Mouse (Mus musculus) liver, adult 2 months (tissue): Measurements from ENCODE around the gene Rpl19. TPM values are rescaled to one million over a fixed set of nuclear protein-coding genes. Genes with fewer than 3 reads are reported as not detected.

Source experiments
- DNase-seq: peaks from one replicate; pipeline ENCODE4 v3.0.0-alpha.2; 2011; ENCODE audit warnings: low read depth, low spot score; ENCODE audit errors: extremely low read depth
- H3K27ac ChIP-seq: fragments of 200-500 bp; replicated peaks from 2 replicates; pipeline ENCODE4 v1.5.1; 2012; ENCODE audit warnings: low read depth, mild to moderate bottlenecking, control low read depth, inconsistent platforms, low read length; ENCODE audit not compliant: insufficient read depth
- H3K27me3 ChIP-seq: fragments of 200-500 bp; 2 replicates; pipeline ENCODE4 v1.6.1; 2012; ENCODE audit warnings: mild to moderate bottlenecking, moderate library complexity, low read length, inconsistent platforms; ENCODE audit not compliant: control insufficient read depth, insufficient read depth
- H3K36me3 ChIP-seq: fragments of 200-500 bp; 2 replicates; pipeline ENCODE4 v1.6.1; 2012; ENCODE audit warnings: low read length, inconsistent platforms; ENCODE audit not compliant: control insufficient read depth, insufficient read depth
- H3K4me1 ChIP-seq: fragments of 200-500 bp; 2 replicates; pipeline ENCODE4 v1.6.1; 2011; ENCODE audit warnings: low read length; ENCODE audit not compliant: control insufficient read depth, insufficient read depth
- H3K4me3 ChIP-seq: fragments of 200-500 bp; 2 replicates; pipeline ENCODE4 v1.5.1; 2011; ENCODE audit warnings: low read depth, mild to moderate bottlenecking, control low read depth, low read length, moderate library complexity; ENCODE audit not compliant: insufficient read depth
- H3K79me2 ChIP-seq: fragments of 200-500 bp; 2 replicates; pipeline ENCODE4 v1.6.1; 2012; ENCODE audit warnings: inconsistent platforms, mild to moderate bottlenecking, low read length, moderate library complexity; ENCODE audit not compliant: control insufficient read depth, insufficient read depth
- H3K9ac ChIP-seq: fragments of 200-500 bp; 2 replicates; pipeline ENCODE4 v1.6.1; 2012; ENCODE audit warnings: low read depth, mild to moderate bottlenecking, control low read depth, inconsistent platforms, low read length
- CTCF ChIP-seq: fragments of 200-500 bp; IDR thresholded peaks from 2 replicates; pipeline ENCODE4 v1.5.1; 2011; ENCODE audit warnings: low read depth, low read length, control low read depth
- POLR2A ChIP-seq: fragments of 200-500 bp; IDR thresholded peaks from 2 replicates; pipeline ENCODE4 v1.6.1; 2011; ENCODE audit warnings: low read length, control low read depth; ENCODE audit not compliant: insufficient read depth; ENCODE audit errors: extremely low read depth
- WGBS: fragments of 180-500 bp; shearing (Covaris S2); methylation state at CpG from one replicate; pipeline ENCODE4 v1.1.7; 2018; 5-methylcytosine and 5-hydroxymethylcytosine counted together
- polyA plus RNA-seq: library from polyadenylated mRNA; depleted of rRNA; stranded (reverse); fragments of >200 nt; gene quantifications from 2 replicates; pipeline ENCODE4 v1.2.3, GENCODE M21; 2012
- total RNA-seq: library from RNA; depleted of rRNA; stranded (reverse); fragments of >200 nt; gene quantifications from 2 replicates; pipeline ENCODE4 v1.2.3, GENCODE M21; 2014

The Rpl19 gene
- total and polyA plus RNA-seq, 2 experiments: 224 to 614 TPM

DNA sequence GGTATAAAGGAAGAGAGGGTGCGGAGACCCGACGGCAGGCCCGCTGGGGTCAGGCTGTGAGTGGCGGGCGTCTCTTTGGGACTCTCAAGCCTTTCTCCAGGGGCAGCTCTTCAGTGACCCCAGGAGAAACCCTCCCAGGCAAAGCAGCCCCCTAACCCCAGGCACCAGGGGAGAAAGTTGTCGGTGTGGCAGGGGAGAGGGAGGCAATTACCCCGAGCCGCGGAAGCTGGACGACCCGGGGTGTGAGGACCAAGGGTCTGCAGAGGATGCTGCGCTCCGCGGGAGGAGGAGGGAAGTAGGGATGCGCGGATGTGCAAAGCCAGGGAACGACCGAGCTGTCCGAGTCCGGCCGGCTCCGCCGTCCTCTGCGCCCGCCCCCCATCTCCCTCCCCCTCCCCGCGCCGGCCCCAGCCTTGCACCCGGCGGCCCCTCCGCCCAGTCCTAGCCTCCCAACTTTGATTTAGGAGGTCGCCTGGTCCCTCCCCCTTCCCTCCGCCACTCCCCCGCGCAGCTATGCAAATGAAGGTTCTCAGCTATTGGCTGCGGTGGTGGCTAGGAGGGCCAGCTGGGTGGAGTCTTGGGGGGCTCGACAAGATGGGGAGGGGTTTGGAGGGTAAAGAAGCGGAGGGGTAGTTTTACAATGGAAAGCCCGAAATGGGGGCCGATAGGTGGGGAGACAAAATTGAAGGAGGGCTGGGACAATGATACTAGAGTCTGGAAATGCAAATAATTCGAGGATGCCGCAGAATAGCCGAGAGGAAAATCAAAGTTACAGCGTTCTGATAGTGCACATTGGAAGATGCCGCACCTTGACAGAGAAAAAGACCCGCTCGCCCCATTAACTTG lies 26.7 kb downstream of the Rpl19 start, which contains the start of gene Stac2:
Stac2 (minus strand) TSS at position 474 of the 846 bp plus-strand sequence.
- Histone ChIP-seq H3K36me3 (no peaks in the 10 kb centered on the region), H3K4me1 (no peaks in the 10 kb centered on the region), H3K27ac (no peak within 1 kb of the TSS), H3K27me3 (peaks cover 18% of the 10 kb centered on the region; the same call in 1 of the 2 replicates), H3K79me2 (no peaks in the 10 kb centered on the region), H3K9ac (peak within 1 kb of the TSS; percentile 28; the same call in 1 of the 2 replicates), H3K4me3 (peak within 1 kb of the TSS; percentile 41; the same call in 1 of the 2 replicates)
- DNase-seq: no peak
- WGBS: 6% methylated on average over 40 of the region's 48 CpGs
- TF ChIP-seq POLR2A: no peak
- no peak for TF ChIP-seq CTCF

DNA sequence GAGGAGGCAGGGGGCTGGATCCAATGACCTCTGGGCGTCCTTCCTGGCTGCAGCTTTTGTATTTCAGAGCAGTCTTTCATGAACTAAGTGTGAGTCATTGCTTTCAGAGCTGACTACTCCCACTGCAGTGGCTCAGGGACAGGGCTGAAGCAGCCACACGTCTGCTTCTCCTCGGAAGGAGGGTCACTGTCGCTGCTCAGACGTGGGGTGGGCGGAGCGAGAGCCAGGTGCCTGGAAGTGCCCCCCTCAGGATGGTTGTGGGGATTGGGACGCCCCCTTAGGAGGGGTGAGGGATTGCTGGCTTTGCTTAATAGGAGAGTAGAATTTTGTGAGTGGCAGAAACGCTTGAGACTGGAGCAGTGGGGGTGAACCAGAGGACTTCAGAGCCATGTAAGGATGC lies 31.0 kb downstream of the Rpl19 start:
- no peak overlapping the region for H3K4me3 ChIP-seq
- H3K27me3 ChIP-seq: peaks cover 11% of the 10 kb centered on the region; the same call in 1 of the 2 replicates
- no peak overlapping the region for H3K9ac ChIP-seq
- H3K4me1 ChIP-seq: no peaks in the 10 kb centered on the region
- DNase-seq: no peak
- no peak overlapping the region for H3K27ac ChIP-seq
- WGBS: 30% methylated on average over 9 of the region's 9 CpGs
- no peaks in the 10 kb centered on the region for H3K79me2 ChIP-seq
- no peaks in the 10 kb centered on the region for H3K36me3 ChIP-seq
- no peak for TF ChIP-seq CTCF
- no peak for TF ChIP-seq POLR2A

DNA sequence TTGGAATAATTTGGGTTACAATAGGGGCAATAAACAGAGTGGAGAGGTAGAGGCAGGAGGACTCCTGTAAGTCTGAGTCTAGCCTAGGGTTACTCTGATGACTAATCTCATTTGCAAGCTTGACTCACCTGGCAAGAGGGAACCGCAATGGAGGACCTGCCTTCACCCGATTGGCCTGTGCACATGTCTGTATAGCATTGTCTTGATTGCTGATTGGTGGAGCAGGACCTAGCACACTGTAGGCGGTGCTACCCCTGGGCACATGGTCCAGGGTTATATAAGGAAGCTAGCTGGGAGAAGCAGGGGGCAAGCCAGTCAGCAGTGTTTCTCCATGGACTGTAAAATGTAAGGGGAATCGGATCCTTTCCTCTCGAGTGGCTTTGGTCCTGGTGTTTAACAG lies 31.5 kb downstream of the Rpl19 start:
- Histone ChIP-seq H3K36me3 (no peaks in the 10 kb centered on the region), H3K4me1 (no peaks in the 10 kb centered on the region), H3K4me3 (no peak overlapping the region), H3K27ac (no peak overlapping the region), H3K27me3 (peaks cover 7% of the 10 kb centered on the region; the same call in 1 of the 2 replicates), H3K79me2 (no peaks in the 10 kb centered on the region), H3K9ac (no peak overlapping the region)
- DNase-seq: no peak
- TF ChIP-seq CTCF (no peak), POLR2A (no peak)
- 84% methylated on average over 5 of the region's 5 CpGs for WGBS

DNA sequence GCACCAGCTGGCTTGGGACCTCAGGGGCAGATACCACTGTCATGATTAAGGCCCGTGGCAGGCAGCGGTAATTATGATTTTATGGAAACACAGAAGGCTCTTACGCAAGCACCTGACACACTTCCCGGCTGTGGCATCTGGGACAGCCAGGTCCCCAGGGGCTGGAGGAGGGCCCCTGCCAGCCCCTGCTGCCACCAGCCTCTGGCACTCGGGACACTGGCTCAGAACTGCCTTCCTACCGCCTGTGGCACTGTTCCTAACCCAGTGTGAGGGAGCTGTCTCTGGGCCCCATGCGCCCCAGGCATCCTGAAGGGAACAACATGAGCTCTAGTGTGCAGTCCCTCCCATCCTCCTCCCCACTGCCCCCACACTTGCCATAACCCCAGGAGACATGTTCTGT lies 33.2 kb downstream of the Rpl19 start:
- H3K36me3 ChIP-seq: no peaks in the 10 kb centered on the region
- no peak overlapping the region for H3K9ac ChIP-seq
- TF ChIP-seq POLR2A (no peak), CTCF (no peak)
- H3K27ac ChIP-seq: no peak overlapping the region
- DNase-seq: no peak
- WGBS: 70% methylated on average over 7 of the region's 7 CpGs
- no peak overlapping the region for H3K4me3 ChIP-seq
- H3K4me1 ChIP-seq: no peaks in the 10 kb centered on the region
- 0 out of 2 replicates have a peak, but pooled peaks cover 3% of the 10 kb centered on the region for H3K27me3 ChIP-seq
- no peaks in the 10 kb centered on the region for H3K79me2 ChIP-seq

DNA sequence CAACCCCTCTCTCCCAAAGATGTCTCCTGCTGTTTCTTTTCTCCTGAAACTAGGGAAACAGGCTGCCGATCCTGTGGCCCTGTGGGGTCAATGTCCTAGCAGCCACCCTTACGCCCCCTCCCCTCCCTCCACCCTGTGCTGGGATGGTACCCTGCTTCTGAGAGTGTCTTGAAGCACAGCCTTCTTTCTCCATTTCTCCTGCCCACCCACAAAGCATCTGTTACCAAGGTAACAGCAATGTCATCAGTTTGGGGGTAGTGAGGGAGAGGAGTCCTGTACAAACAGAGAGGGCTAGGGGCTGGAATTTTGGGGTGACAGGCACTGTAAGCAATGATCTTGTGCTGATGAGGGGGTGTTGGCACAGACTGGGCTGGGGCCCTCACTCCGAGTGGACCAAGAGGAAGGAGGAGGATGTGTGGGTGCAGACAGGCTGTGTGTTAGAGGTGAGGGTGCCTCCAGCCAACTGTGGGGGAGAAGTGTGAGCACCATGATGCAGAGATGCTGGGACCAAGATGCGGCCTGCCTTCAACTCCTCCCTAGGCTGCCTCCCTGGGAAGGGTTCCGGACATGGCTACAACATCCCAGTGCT lies 33.7 kb downstream of the Rpl19 start:
- Histone ChIP-seq H3K27me3 (0 out of 2 replicates have a peak, but pooled peaks cover 3% of the 10 kb centered on the region), H3K27ac (no peak overlapping the region), H3K36me3 (no peaks in the 10 kb centered on the region), H3K4me1 (no peaks in the 10 kb centered on the region), H3K79me2 (no peaks in the 10 kb centered on the region), H3K4me3 (no peak overlapping the region), H3K9ac (no peak overlapping the region)
- TF ChIP-seq POLR2A: no peak
- TF ChIP-seq CTCF: no peak
- WGBS: 77% methylated on average over 5 of the region's 5 CpGs
- no peak for DNase-seq
